Mouse (Mus musculus) forebrain, embryonic 10.5 days (tissue): ENCODE measurements around the gene Msh4. TPM values are rescaled to one million over a fixed set of nuclear protein-coding genes. Genes with fewer than 3 reads are reported as not detected.
"Not testable (repeated sequence)": the region's sequence is repeated elsewhere in the genome, so short reads cannot be mapped to it uniquely, and the experiment has no call there.

ENCODE experiments used
- DNase-seq: peaks from one replicate; pipeline ENCODE4 v3.0.0-alpha.2; 2017; ENCODE audit warnings: low spot score; ENCODE audit errors: extremely low spot score
- H3K27ac ChIP-seq: fragments of 300-500 bp; sonication (generic); 2 replicates; pipeline ENCODE4 v1.5.1; 2016; ENCODE audit warnings: mild to moderate bottlenecking
- H3K27me3 ChIP-seq: fragments of 300-500 bp; sonication (generic); 2 replicates; pipeline ENCODE4 v1.6.1; 2016; ENCODE audit warnings: mild to moderate bottlenecking; ENCODE audit not compliant: poor library complexity, severe bottlenecking
- H3K36me3 ChIP-seq: fragments of 300-500 bp; sonication (generic); replicated peaks from 2 replicates; pipeline ENCODE4 v1.6.1; 2016; ENCODE audit warnings: mild to moderate bottlenecking, moderate library complexity
- H3K4me1 ChIP-seq: fragments of 300-500 bp; sonication (generic); 2 replicates; pipeline ENCODE4 v1.6.1; 2016
- H3K4me3 ChIP-seq: fragments of 300-500 bp; sonication (generic); 2 replicates; pipeline ENCODE4 v1.5.1; 2016; ENCODE audit warnings: mild to moderate bottlenecking, moderate library complexity
- H3K9me3 ChIP-seq: fragments of 300-500 bp; sonication (generic); 2 replicates; pipeline ENCODE4 v1.6.1; 2016; ENCODE audit warnings: mild to moderate bottlenecking, moderate library complexity
- WGBS: fragments of 180-500 bp; shearing (Covaris S2); methylation state at CpG from one replicate; pipeline ENCODE4 v1.1.7; 2016; 5-methylcytosine and 5-hydroxymethylcytosine counted together
- polyA plus RNA-seq: library from polyadenylated mRNA; unstranded; fragments of >200 nt; fragmentation: Nextera tagmentation; extraction: Ambion mirVana; gene quantifications from 2 replicates; pipeline ENCODE4 v1.2.1, GENCODE M21; 2016

Msh4 gene
- polyA plus RNA-seq, 1 experiment from 2014 or later, result 0.12 TPM

DNA sequence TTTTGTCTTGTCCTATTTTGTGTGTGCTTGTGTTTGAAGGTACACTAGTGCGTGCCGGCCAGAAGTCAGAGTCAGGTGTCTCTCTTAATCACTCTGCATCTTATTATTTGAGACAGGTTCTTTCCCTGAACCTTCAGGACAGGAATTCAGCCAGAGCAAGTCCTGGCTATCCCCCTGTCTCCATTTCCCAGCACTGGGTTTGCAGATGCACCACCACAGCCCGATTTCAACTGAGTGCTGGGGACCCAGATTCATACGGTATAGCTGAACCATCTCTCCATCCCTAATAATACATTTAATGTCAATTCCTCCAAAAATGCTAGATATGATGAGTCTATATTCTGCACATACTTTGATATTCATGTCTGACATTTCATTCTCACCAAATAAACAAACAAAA is 71.9 kb downstream of the Msh4 start:
- Histone ChIP-seq H3K27ac (no peak overlapping the region), H3K36me3 (no peaks in the 10 kb centered on the region), H3K4me3 (no peak overlapping the region), H3K9me3 (no peaks in the 10 kb centered on the region), H3K4me1 (peaks cover 5% of the 10 kb centered on the region; the same call in 1 of the 2 replicates), H3K27me3 (no peaks in the 10 kb centered on the region)
- WGBS, result 89% methylated on average over 4 of the region's 4 CpGs
- DNase-seq, result no peak

- no peak overlapping the region for H3K4me3 ChIP-seq
- H3K27me3 ChIP-seq, result no peaks in the 10 kb centered on the region
- DNase-seq, result no peak
- no peaks in the 10 kb centered on the region for H3K36me3 ChIP-seq
- H3K9me3 ChIP-seq, result no peaks in the 10 kb centered on the region
- 47% methylated on average over 6 of the region's 6 CpGs for WGBS
- H3K27ac ChIP-seq, result peak overlapping the region; percentile 70
- H3K4me1 ChIP-seq, result peaks cover 5% of the 10 kb centered on the region; the same call in 1 of the 2 replicates
Observed at GRCm38 (mm10) chr3:153832654-153832945, 73.3 kb downstream of the Msh4 start.

- no peak for DNase-seq
- no peak overlapping the region for H3K4me3 ChIP-seq
- peak overlapping the region; percentile 70 for H3K27ac ChIP-seq
- no peaks in the 10 kb centered on the region for H3K27me3 ChIP-seq
- H3K36me3 ChIP-seq, result no peaks in the 10 kb centered on the region
- WGBS, result 83% methylated on average over 4 of the region's 4 CpGs
- peaks cover 5% of the 10 kb centered on the region; the same call in 1 of the 2 replicates for H3K4me1 ChIP-seq
- no peaks in the 10 kb centered on the region for H3K9me3 ChIP-seq
Observed at GRCm38 (mm10) chr3:153831873-153832653, 73.9 kb downstream of the Msh4 start.

DNA sequence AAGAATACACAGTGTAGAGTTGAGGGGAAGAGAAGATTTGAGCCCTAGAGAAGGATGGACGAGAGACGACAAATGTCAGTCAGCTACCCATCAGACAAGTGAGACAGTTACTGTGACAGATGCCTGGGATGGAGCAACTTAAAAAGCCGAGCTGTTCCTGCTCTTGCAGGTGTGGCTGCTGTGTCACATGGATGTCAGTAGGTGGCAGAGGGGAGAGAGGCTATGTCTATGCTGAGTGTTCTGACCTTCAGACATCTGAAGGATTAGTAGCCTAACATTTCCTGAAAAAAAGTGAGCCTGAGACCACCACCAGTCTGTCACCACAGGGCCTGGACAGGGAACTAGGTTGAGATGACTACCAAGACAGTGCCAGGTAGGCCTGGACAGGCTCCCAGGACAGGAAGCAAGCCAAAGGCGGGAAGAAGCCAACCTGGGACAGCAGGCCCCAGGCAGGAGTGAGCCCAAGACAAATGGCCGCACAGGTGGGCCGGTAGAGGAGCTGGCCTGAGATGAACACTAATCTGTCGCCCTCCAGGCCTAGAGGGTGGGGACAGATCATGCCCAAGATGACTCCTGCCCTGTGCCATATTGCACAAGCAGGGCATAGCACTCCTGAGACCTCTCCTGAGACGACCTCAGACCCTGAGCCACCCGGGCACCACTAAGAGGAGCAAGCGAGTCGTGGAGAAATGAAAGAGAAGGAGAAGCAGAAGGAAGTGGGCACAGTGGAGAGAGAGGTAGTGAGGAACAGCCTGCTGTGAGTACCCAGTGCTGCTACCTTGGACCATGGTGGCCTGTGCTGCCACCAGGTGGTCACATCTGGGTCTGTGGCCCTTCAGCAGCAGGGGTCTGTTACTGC is 74.7 kb downstream of the Msh4 start:
- 82% methylated on average over 11 of the region's 11 CpGs for WGBS
- DNase-seq, result no peak
- H3K27ac ChIP-seq, result peak overlapping the region; percentile 70

GRCm38 (mm10) chr3:153829788-153830187 is 76.2 kb downstream of the Msh4 start:
- 89% methylated on average over 3 of the region's 3 CpGs for WGBS
- H3K27me3 ChIP-seq, H3K27ac ChIP-seq, H3K9me3 ChIP-seq, H3K36me3 ChIP-seq, DNase-seq, H3K4me3 ChIP-seq: not testable (repeated sequence)
- H3K4me1 ChIP-seq, result peaks cover 11% of the 10 kb centered on the region

More for the DNA sequence above, 74.7 kb downstream of the Msh4 start:
- no peaks in the 10 kb centered on the region for H3K27me3 ChIP-seq
- H3K36me3 ChIP-seq, result no peaks in the 10 kb centered on the region
- no peak overlapping the region for H3K4me3 ChIP-seq
- H3K9me3 ChIP-seq, result no peaks in the 10 kb centered on the region
- H3K4me1 ChIP-seq, result peaks cover 11% of the 10 kb centered on the region

- 42% methylated on average over 6 of the region's 6 CpGs for WGBS
- no peak overlapping the region for H3K27ac ChIP-seq
- no peak for DNase-seq
- no peaks in the 10 kb centered on the region for H3K36me3 ChIP-seq
- no peak overlapping the region for H3K4me3 ChIP-seq
- no peaks in the 10 kb centered on the region for H3K9me3 ChIP-seq
- H3K4me1 ChIP-seq, result peaks cover 16% of the 10 kb centered on the region
- H3K27me3 ChIP-seq, result no peaks in the 10 kb centered on the region
Observed at GRCm38 (mm10) chr3:153826616-153827015, 79.3 kb downstream of the Msh4 start.

- Histone ChIP-seq H3K36me3 (no peaks in the 10 kb centered on the region), H3K4me1 (peaks cover 11% of the 10 kb centered on the region), H3K27me3 (no peaks in the 10 kb centered on the region), H3K9me3 (no peaks in the 10 kb centered on the region), H3K4me3 (no peak overlapping the region), H3K27ac (no peak overlapping the region)
- 92% methylated on average over 10 of the region's 10 CpGs for WGBS
- DNase-seq, result no peak
Observed at GRCm38 (mm10) chr3:153825197-153825596, 80.7 kb downstream of the Msh4 start.

GRCm38 (mm10) chr3:153823671-153824515 is 82.0 kb downstream of the Msh4 start:
- no peaks in the 10 kb centered on the region for H3K9me3 ChIP-seq
- H3K4me1 ChIP-seq, result peaks cover 19% of the 10 kb centered on the region
- no peak for DNase-seq
- H3K36me3 ChIP-seq, result no peaks in the 10 kb centered on the region
- H3K27me3 ChIP-seq, result no peaks in the 10 kb centered on the region
- no peak overlapping the region for H3K4me3 ChIP-seq
- WGBS, result 82% methylated on average over 11 of the region's 11 CpGs
- H3K27ac ChIP-seq, result no peak overlapping the region

GRCm38 (mm10) chr3:153819438-153819837 is 86.5 kb downstream of the Msh4 start:
- Histone ChIP-seq H3K4me3 (no peak overlapping the region), H3K27me3 (no peaks in the 10 kb centered on the region), H3K36me3 (no peaks in the 10 kb centered on the region), H3K27ac (0 out of 2 replicates have a peak overlapping the region, but pooled peaks have one; percentile 20), H3K4me1 (peaks cover 13% of the 10 kb centered on the region; the same call in 1 of the 2 replicates), H3K9me3 (no peaks in the 10 kb centered on the region)
- WGBS, result 81% methylated on average over 9 of the region's 9 CpGs
- DNase-seq, result no peak

GRCm38 (mm10) chr3:153818723-153819122 is 87.2 kb downstream of the Msh4 start:
- H3K9me3 ChIP-seq, result no peaks in the 10 kb centered on the region
- no peak overlapping the region for H3K4me3 ChIP-seq
- WGBS, result 97% methylated on average over 3 of the region's 3 CpGs
- peaks cover 10% of the 10 kb centered on the region; the same call in 1 of the 2 replicates for H3K4me1 ChIP-seq
- no peak for DNase-seq
- H3K27me3 ChIP-seq, result no peaks in the 10 kb centered on the region
- H3K27ac ChIP-seq, result no peak overlapping the region
- H3K36me3 ChIP-seq, result no peaks in the 10 kb centered on the region

DNA sequence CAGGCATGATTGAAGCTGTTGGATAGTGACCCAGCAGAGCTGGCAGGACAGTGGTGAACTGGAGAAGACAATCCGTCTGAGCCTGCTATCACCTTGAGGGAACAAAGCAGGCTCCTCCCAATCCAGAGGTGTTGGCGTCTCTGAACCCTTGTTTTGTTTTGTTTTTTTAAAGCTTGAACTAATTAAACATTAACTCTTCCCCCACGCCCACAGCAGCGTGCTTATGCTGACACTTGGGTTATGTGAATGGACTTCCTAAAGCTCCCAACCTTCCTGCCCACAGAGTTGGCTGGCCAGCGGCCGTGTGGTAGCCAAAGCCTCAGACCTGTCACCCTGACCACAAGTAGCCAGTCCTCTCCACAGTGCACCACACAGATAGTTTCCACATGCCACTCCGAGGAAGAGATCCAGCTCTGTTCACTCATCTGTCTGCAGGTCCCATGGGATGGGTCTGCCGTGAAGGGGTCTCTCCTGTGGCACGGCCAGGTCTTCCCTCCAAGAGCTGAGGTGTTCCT is 88.5 kb downstream of the Msh4 start:
- no peak overlapping the region for H3K4me3 ChIP-seq
- peak overlapping the region; percentile 51 for H3K27ac ChIP-seq
- H3K36me3 ChIP-seq, result no peaks in the 10 kb centered on the region
- H3K27me3 ChIP-seq, result no peaks in the 10 kb centered on the region
- 91% methylated on average over 9 of the region's 9 CpGs for WGBS
- H3K9me3 ChIP-seq, result no peaks in the 10 kb centered on the region
- peaks cover 8% of the 10 kb centered on the region; the same call in 1 of the 2 replicates for H3K4me1 ChIP-seq
- DNase-seq, result no peak

- no peaks in the 10 kb centered on the region for H3K36me3 ChIP-seq
- H3K4me3 ChIP-seq, result no peak overlapping the region
- H3K27me3 ChIP-seq, result no peaks in the 10 kb centered on the region
- 92% methylated on average over 8 of the region's 8 CpGs for WGBS
- no peaks in the 10 kb centered on the region for H3K4me1 ChIP-seq
- no peaks in the 10 kb centered on the region for H3K9me3 ChIP-seq
- no peak for DNase-seq
- H3K27ac ChIP-seq, result no peak overlapping the region
Observed at GRCm38 (mm10) chr3:153814026-153814425, 91.9 kb downstream of the Msh4 start.
